Mouse (Mus musculus): ENCODE data around the gene Btbd9. TPM values are rescaled to one million over a fixed set of nuclear protein-coding genes. Genes with fewer than 3 reads are reported as not detected.

Gene Btbd9
- polyA plus RNA-seq, 1 experiment = 21.3 TPM

DNA sequence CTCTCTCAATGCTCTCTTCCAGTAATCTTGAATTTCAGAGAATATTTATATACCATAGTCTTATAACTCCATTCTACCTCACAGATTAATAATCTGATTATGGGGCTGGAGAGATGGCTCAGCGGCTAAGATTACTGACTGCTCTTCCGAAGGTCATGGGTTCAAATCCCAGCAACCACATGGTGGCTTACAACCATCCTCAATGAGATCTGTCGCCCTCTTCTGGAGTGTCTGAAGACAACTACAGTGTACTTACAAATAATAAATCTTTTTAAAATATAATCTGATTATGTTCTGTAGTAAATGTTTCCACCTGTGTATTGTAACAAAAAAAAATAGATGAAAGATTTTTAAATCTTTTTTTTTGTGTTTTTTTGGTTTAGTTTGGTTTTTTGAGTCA, 6.0 kb upstream of the Btbd9 start:
- H3K27me3 ChIP-seq (ENCODE audit: control insufficient read depth, insufficient read depth, insufficient read length) = no peaks in the 10 kb centered on the region
- H3K36me3 ChIP-seq (ENCODE audit: control insufficient read depth, insufficient read depth) = no peaks in the 10 kb centered on the region
- H3K4me2 ChIP-seq (ENCODE audit: low read depth) = no peak overlapping the region
- no peak overlapping the region for H3K4me3 ChIP-seq
- no peaks in the 10 kb centered on the region for H3K79me2 ChIP-seq (ENCODE audit: control insufficient read depth, insufficient read depth)
- no peak overlapping the region for H3ac ChIP-seq (ENCODE audit: control insufficient read depth, insufficient read length)
- TF ChIP-seq POLR2AphosphoS2 (IDR thresholded peaks at IDR 0.05; ENCODE audit: insufficient read length, low read depth) = no peak
- TF ChIP-seq E2F4 (IDR thresholded peaks at IDR 0.05; ENCODE audit: insufficient read depth) = no peak
- TF ChIP-seq MYOD1 (IDR thresholded peaks at IDR 0.05; ENCODE audit: control insufficient read depth in 1 of 3, insufficient read length in 2 of 3, low read depth in 2 of 3) = no peak
- no peak for TF ChIP-seq TCF3 (IDR thresholded peaks at IDR 0.05; ENCODE audit: insufficient read length, low read depth)
- no peak for TF ChIP-seq MAX (IDR thresholded peaks at IDR 0.05; ENCODE audit: low read depth)
- TF ChIP-seq SRF (IDR thresholded peaks at IDR 0.05; ENCODE audit: control insufficient read depth, insufficient read length, low read depth) = no peak
- TF ChIP-seq USF1 (IDR thresholded peaks at IDR 0.05; ENCODE audit: low read depth) = no peak
- TF ChIP-seq MYOG (IDR thresholded peaks at IDR 0.05; ENCODE audit: control insufficient read depth in 1 of 3, insufficient read depth in 1 of 3, insufficient read length in 2 of 3, low read depth in 2 of 3) = no peak
- TF ChIP-seq CEBPB (IDR thresholded peaks at IDR 0.05; ENCODE audit: insufficient read depth, poor library complexity, severe bottlenecking) = no peak
- TF ChIP-seq TCF12 (IDR thresholded peaks at IDR 0.05; ENCODE audit: insufficient read depth, poor library complexity, severe bottlenecking) = no peak
- no peak for TF ChIP-seq REST (IDR thresholded peaks at IDR 0.05; ENCODE audit: insufficient read depth, insufficient read length)
- no peak for TF ChIP-seq POLR2A (IDR thresholded peaks at IDR 0.05; ENCODE audit: insufficient read length, low read depth)

DNA sequence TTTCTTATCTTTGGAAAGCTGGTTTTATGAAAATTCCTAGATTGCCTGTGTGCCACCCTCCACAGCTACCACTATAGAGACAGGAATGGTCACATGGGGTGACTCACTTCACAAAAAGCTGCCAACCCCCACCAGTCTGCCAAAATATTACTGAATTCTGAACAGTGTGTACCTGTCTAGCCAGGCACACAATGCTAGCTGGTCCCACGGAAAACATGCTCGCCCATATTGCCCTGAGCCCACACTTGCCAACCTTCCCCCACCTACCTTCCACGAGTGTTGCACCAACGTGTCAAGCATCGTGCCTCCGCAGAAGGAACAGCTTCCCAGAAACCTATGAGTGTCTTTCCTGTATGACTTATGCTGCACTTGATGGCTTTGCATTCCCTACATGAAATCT, 4.9 kb upstream of the Btbd9 start:
- Histone ChIP-seq H3K4me2 (ENCODE audit: low read depth) (no peak overlapping the region), H3K27me3 (ENCODE audit: control insufficient read depth, insufficient read depth, insufficient read length) (no peaks in the 10 kb centered on the region), H3K79me2 (ENCODE audit: control insufficient read depth, insufficient read depth) (no peaks in the 10 kb centered on the region), H3ac (ENCODE audit: control insufficient read depth, insufficient read length) (no peak overlapping the region), H3K36me3 (ENCODE audit: control insufficient read depth, insufficient read depth) (no peaks in the 10 kb centered on the region), H3K4me3 (no peak overlapping the region)
- no peak for TF ChIP-seq POLR2AphosphoS2 (IDR thresholded peaks at IDR 0.05; ENCODE audit: insufficient read length, low read depth)
- peak; percentile 42 for TF ChIP-seq USF1 (IDR thresholded peaks at IDR 0.05; ENCODE audit: low read depth)

DNA sequence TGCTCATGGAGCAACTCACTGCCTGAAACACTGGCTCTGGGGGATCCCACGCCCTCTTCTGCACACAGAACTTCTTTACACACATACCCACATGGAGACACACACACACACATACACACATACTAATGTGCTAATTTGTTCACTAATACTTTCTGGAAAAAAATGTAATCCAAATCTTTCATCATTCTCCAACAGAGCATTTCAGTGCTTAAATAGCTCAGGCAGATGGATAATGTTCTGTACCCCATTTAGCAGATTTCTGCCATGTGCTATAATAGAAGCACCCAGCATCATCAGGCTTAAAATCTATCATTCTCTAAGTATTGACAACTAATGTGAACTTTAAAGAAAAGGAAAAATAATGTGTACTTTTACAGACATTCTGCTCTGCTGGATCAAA, 4.5 kb upstream of the Btbd9 start:
- H3ac ChIP-seq (ENCODE audit: control insufficient read depth, insufficient read length) = no peak overlapping the region
- H3K79me2 ChIP-seq (ENCODE audit: control insufficient read depth, insufficient read depth) = no peaks in the 10 kb centered on the region
- no peaks in the 10 kb centered on the region for H3K27me3 ChIP-seq (ENCODE audit: control insufficient read depth, insufficient read depth, insufficient read length)
- TF ChIP-seq POLR2A (IDR thresholded peaks at IDR 0.05; ENCODE audit: insufficient read length, low read depth) = no peak
- TF ChIP-seq MYOD1 (IDR thresholded peaks at IDR 0.05; ENCODE audit: control insufficient read depth in 1 of 3, insufficient read length in 2 of 3, low read depth in 2 of 3) = no peak
- TF ChIP-seq REST (IDR thresholded peaks at IDR 0.05; ENCODE audit: insufficient read depth, insufficient read length) = no peak
- TF ChIP-seq POLR2AphosphoS2 (IDR thresholded peaks at IDR 0.05; ENCODE audit: insufficient read length, low read depth) = no peak
- no peak for TF ChIP-seq TCF12 (IDR thresholded peaks at IDR 0.05; ENCODE audit: insufficient read depth, poor library complexity, severe bottlenecking)
- no peak for TF ChIP-seq SRF (IDR thresholded peaks at IDR 0.05; ENCODE audit: control insufficient read depth, insufficient read length, low read depth)
- no peak for TF ChIP-seq USF1 (IDR thresholded peaks at IDR 0.05; ENCODE audit: low read depth)
- no peak for TF ChIP-seq E2F4 (IDR thresholded peaks at IDR 0.05; ENCODE audit: insufficient read depth)
- no peak for TF ChIP-seq CEBPB (IDR thresholded peaks at IDR 0.05; ENCODE audit: insufficient read depth, poor library complexity, severe bottlenecking)
- H3K36me3 ChIP-seq (ENCODE audit: control insufficient read depth, insufficient read depth) = no peaks in the 10 kb centered on the region
- no peak overlapping the region for H3K4me2 ChIP-seq (ENCODE audit: low read depth)
- H3K4me3 ChIP-seq = no peak overlapping the region

DNA sequence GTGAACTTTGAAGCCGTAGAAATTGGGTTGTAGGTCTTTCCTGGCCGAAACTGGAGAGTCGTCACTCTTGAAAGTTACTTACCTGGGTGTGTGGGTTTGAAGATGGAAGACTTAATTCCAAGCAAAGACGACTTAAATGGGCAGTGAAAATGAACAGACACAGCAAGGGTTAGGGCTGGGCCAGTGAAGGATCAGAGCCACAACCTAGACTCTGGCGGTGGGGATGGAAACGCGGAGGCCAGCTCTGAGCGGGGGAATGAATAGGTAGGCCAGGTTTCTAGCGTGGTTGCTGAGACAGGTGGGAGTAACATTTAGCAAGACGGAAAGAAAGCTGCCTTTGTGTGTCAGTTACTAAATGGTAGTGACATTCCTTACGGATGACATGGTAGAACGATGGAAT, 658 bp upstream of the Btbd9 start:
- H3K4me2 ChIP-seq (ENCODE audit: low read depth) = peak overlapping the region; percentile 87
- H3ac ChIP-seq (ENCODE audit: control insufficient read depth, insufficient read length) = peak overlapping the region; percentile 62
- TF ChIP-seq MYOD1 (IDR thresholded peaks at IDR 0.05; ENCODE audit: control insufficient read depth in 1 of 3, insufficient read length in 2 of 3, low read depth in 2 of 3) (no peak), REST (IDR thresholded peaks at IDR 0.05; ENCODE audit: insufficient read depth, insufficient read length) (no peak), TCF3 (IDR thresholded peaks at IDR 0.05; ENCODE audit: insufficient read length, low read depth) (no peak), MAX (IDR thresholded peaks at IDR 0.05; ENCODE audit: low read depth) (no peak), SRF (IDR thresholded peaks at IDR 0.05; ENCODE audit: control insufficient read depth, insufficient read length, low read depth) (no peak), USF1 (IDR thresholded peaks at IDR 0.05; ENCODE audit: low read depth) (no peak), E2F4 (IDR thresholded peaks at IDR 0.05; ENCODE audit: insufficient read depth) (no peak), MYOG (IDR thresholded peaks at IDR 0.05; ENCODE audit: control insufficient read depth in 1 of 3, insufficient read depth in 1 of 3, insufficient read length in 2 of 3, low read depth in 2 of 3) (no peak), TCF12 (IDR thresholded peaks at IDR 0.05; ENCODE audit: insufficient read depth, poor library complexity, severe bottlenecking) (no peak), POLR2A (IDR thresholded peaks at IDR 0.05; ENCODE audit: insufficient read length, low read depth) (no peak), POLR2AphosphoS2 (IDR thresholded peaks at IDR 0.05; ENCODE audit: insufficient read length, low read depth) (no peak)
- peak overlapping the region; percentile 77 for H3K4me3 ChIP-seq
- H3K79me2 ChIP-seq (ENCODE audit: control insufficient read depth, insufficient read depth) = peaks cover 5% of the 10 kb centered on the region
- H3K36me3 ChIP-seq (ENCODE audit: control insufficient read depth, insufficient read depth) = no peaks in the 10 kb centered on the region
- H3K27me3 ChIP-seq (ENCODE audit: control insufficient read depth, insufficient read depth, insufficient read length) = no peaks in the 10 kb centered on the region

DNA sequence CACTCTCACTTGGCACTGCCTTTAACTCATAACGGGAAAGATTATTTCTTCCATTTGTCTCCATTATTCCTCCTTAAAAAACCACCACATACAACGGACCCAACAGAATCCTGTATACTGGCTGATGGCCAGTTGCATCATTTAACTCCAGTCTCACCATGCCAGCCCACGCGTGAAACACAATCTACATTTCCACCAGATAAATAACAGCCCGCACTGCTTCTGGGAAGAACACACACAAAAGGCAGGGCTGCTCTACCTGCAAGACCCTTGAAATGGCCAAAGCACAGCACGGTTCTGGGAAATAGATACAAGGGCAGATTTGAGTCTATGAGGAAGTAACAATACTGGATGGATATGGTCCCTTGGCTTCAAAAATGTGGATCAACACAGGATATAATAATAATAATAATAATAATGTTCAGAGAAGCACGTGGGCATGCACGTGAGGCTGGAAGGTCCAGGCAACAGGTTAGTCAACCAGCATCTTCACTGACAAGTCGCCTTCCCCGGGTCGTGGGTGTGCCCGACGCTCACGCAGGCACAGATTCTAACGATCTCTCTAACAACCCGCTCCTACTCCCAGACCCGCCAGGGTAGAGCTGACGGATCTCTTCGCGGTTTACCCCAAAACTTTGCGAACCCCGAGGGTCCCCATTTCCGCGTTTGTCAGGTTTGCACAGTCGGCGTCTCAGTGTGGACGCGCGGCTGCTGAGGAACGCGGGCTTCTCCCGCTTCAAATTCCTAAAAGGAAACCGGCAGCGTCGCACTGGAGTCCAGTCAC, 975 bp downstream of the Btbd9 start:
- Histone ChIP-seq H3K4me2 (ENCODE audit: low read depth) (peak overlapping the region; percentile 87), H3K36me3 (ENCODE audit: control insufficient read depth, insufficient read depth) (no peaks in the 10 kb centered on the region), H3K27me3 (ENCODE audit: control insufficient read depth, insufficient read depth, insufficient read length) (no peaks in the 10 kb centered on the region), H3K4me3 (peak overlapping the region; percentile 77), H3K79me2 (ENCODE audit: control insufficient read depth, insufficient read depth) (peaks cover 8% of the 10 kb centered on the region), H3ac (ENCODE audit: control insufficient read depth, insufficient read length) (peak overlapping the region; percentile 62)
- no peak for TF ChIP-seq MAX (IDR thresholded peaks at IDR 0.05; ENCODE audit: low read depth)
- 0 out of 2 replicates have a peak, but pooled peaks have one; percentile 29 for TF ChIP-seq CEBPB (IDR thresholded peaks at IDR 0.05; ENCODE audit: insufficient read depth, poor library complexity, severe bottlenecking)
- no peak for TF ChIP-seq MYOD1 (IDR thresholded peaks at IDR 0.05; ENCODE audit: control insufficient read depth in 1 of 3, insufficient read length in 2 of 3, low read depth in 2 of 3)
- TF ChIP-seq TCF12 (IDR thresholded peaks at IDR 0.05; ENCODE audit: insufficient read depth, poor library complexity, severe bottlenecking) = no peak
